Mouse (Mus musculus) frontal cortex, postnatal 10 days (tissue): Measurements from ENCODE around the gene Dupd1.
"Not testable (repeated sequence)": the region's sequence is repeated elsewhere in the genome, so short reads cannot be mapped to it uniquely, and the experiment has no call there.

ENCODE experiments used
- DNase-seq, 2 experiments: peaks; one replicate each; pipeline ENCODE4 v3.0.0; 2022; ENCODE audit warnings: low spot score in 2 of 2, mixed read lengths in 1 of 2

Gene Dupd1

GRCm38 (mm10) chr14:21676223-21676622 lies 38.2 kb downstream of the Dupd1 start:
- no peak for DNase-seq

GRCm38 (mm10) chr14:21674471-21674870 lies 39.9 kb downstream of the Dupd1 start:
- no peak for DNase-seq

- DNase-seq: no peak
Observed at GRCm38 (mm10) chr14:21673100-21673499, 41.3 kb downstream of the Dupd1 start.

GRCm38 (mm10) chr14:21670422-21671006 lies 43.9 kb downstream of the Dupd1 start:
- DNase-seq: not testable (repeated sequence)

GRCm38 (mm10) chr14:21669633-21670421 lies 44.5 kb downstream of the Dupd1 start:
- DNase-seq: no peak

GRCm38 (mm10) chr14:21669218-21669617 lies 45.2 kb downstream of the Dupd1 start:
- DNase-seq: no peak

- no peak for DNase-seq
Observed at GRCm38 (mm10) chr14:21662465-21663142, 51.8 kb downstream of the Dupd1 start.

GRCm38 (mm10) chr14:21659652-21660051 lies 54.7 kb downstream of the Dupd1 start:
- no peak for DNase-seq

GRCm38 (mm10) chr14:21659155-21659554 lies 55.2 kb downstream of the Dupd1 start:
- no peak for DNase-seq

- DNase-seq: no peak
Observed at GRCm38 (mm10) chr14:21653813-21654212, 60.6 kb downstream of the Dupd1 start.

GRCm38 (mm10) chr14:21640806-21641435 lies 73.5 kb downstream of the Dupd1 start:
- no peak for DNase-seq

- DNase-seq: no peak
Observed at GRCm38 (mm10) chr14:21636548-21636947, 77.8 kb downstream of the Dupd1 start.

GRCm38 (mm10) chr14:21631665-21632200 lies 82.6 kb downstream of the Dupd1 start:
- no peak for DNase-seq
